Mouse (Mus musculus): ENCODE measurements around the gene Cldn19. TPM values are rescaled to one million over a fixed set of nuclear protein-coding genes. Genes with fewer than 3 reads are reported as not detected.

Cldn19 gene
- polyA plus RNA-seq, 1 experiment from 2014 or later: not detected

GRCm38 (mm10) chr4:119291921-119292320 is 36.7 kb downstream of the Cldn19 start:
- H3K4me1 ChIP-seq (ENCODE audit: control insufficient read depth, low read depth, low read length): peaks cover 34% of the 10 kb centered on the region
- no peak for ATAC-seq (ENCODE audit: low read depth)
- H3K4me3 ChIP-seq (ENCODE audit: low read depth, low read length): peak overlapping the region; percentile 81
- no peak overlapping the region; the same call in 1 of the 2 replicates for H3K27ac ChIP-seq (ENCODE audit: low read length)
- H3K9me3 ChIP-seq (replicated peaks; ENCODE audit: control insufficient read depth, low read length): no peaks in the 10 kb centered on the region
- WGBS (ENCODE audit: insufficient replicate concordance): 79% methylated on average over 1 of the region's 1 CpGs
- H3K9ac ChIP-seq (ENCODE audit: low read depth, low read length): peak overlapping the region; percentile 81; the same call in 1 of the 2 replicates
- H3K4me2 ChIP-seq (ENCODE audit: low read depth, low read length): peak overlapping the region; percentile 79
- H3K36me3 ChIP-seq (ENCODE audit: control insufficient read depth, insufficient read depth): peaks cover 9% of the 10 kb centered on the region
- no peaks in the 10 kb centered on the region for H3K27me3 ChIP-seq (ENCODE audit: control insufficient read depth, insufficient read depth, low read depth, low read length)

DNA sequence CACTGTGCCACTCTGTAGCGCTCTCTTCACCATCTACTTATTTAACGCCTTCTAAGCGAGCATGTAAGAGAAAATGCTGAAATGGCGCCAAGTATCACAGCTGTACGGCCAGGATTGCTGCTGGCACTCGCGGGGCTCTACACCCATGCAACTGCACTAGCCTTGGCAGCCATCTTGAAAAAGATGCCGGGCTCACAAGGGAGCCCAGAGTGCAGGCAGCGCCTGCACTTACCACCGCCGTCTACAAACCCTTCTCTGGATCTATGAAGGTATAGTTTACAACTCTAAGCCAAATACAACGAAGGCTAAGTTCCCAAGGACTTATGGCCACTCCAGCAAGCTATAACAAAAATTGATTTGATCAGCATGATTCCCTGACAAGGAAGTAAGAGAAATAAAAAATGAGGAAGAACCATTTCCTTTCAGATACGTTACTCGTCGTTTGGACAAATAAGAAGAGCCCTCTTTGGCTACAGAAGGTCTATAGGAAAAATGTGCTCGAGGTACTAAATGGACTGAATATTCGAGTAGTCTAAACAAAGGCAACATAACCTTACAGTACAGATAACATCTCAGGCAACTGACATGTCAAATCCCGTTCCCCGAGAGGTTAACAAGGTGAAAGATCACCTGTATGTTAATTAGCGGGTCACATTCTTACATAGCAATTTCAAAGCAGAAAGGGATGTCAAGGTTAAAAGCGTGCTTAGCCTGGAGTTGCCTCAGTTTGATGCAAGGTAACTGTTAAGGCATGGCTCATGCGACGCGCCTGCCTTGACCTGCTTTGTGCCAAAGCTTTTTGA is 37.8 kb downstream of the Cldn19 start:
- Histone ChIP-seq H3K4me2 (ENCODE audit: low read depth, low read length) (peak overlapping the region; percentile 79), H3K4me1 (ENCODE audit: control insufficient read depth, low read depth, low read length) (peaks cover 26% of the 10 kb centered on the region), H3K4me3 (ENCODE audit: low read depth, low read length) (peak overlapping the region; percentile 81), H3K36me3 (ENCODE audit: control insufficient read depth, insufficient read depth) (peaks cover 7% of the 10 kb centered on the region), H3K9me3 (replicated peaks; ENCODE audit: control insufficient read depth, low read length) (no peaks in the 10 kb centered on the region), H3K27me3 (ENCODE audit: control insufficient read depth, insufficient read depth, low read depth, low read length) (no peaks in the 10 kb centered on the region), H3K27ac (ENCODE audit: low read length) (peak overlapping the region; percentile 72), H3K9ac (ENCODE audit: low read depth, low read length) (peak overlapping the region; percentile 81)
- under 1% methylated on average over 24 of the region's 24 CpGs for WGBS (ENCODE audit: insufficient replicate concordance)
- no peak for ATAC-seq (ENCODE audit: low read depth)

- H3K4me1 ChIP-seq (ENCODE audit: control insufficient read depth, low read depth, low read length): peaks cover 26% of the 10 kb centered on the region
- peak overlapping the region; percentile 79 for H3K4me2 ChIP-seq (ENCODE audit: low read depth, low read length)
- peak; percentile 19 for ATAC-seq (ENCODE audit: low read depth)
- H3K27ac ChIP-seq (ENCODE audit: low read length): peak overlapping the region; percentile 72
- no peaks in the 10 kb centered on the region for H3K27me3 ChIP-seq (ENCODE audit: control insufficient read depth, insufficient read depth, low read depth, low read length)
- WGBS (ENCODE audit: insufficient replicate concordance): 0% methylated on average over 43 of the region's 80 CpGs
- no peaks in the 10 kb centered on the region for H3K9me3 ChIP-seq (replicated peaks; ENCODE audit: control insufficient read depth, low read length)
- peak overlapping the region; percentile 81 for H3K4me3 ChIP-seq (ENCODE audit: low read depth, low read length)
- peaks cover 7% of the 10 kb centered on the region for H3K36me3 ChIP-seq (ENCODE audit: control insufficient read depth, insufficient read depth)
- H3K9ac ChIP-seq (ENCODE audit: low read depth, low read length): peak overlapping the region; percentile 81
Observed at GRCm38 (mm10) chr4:119293574-119294258, 38.5 kb downstream of the Cldn19 start.

DNA sequence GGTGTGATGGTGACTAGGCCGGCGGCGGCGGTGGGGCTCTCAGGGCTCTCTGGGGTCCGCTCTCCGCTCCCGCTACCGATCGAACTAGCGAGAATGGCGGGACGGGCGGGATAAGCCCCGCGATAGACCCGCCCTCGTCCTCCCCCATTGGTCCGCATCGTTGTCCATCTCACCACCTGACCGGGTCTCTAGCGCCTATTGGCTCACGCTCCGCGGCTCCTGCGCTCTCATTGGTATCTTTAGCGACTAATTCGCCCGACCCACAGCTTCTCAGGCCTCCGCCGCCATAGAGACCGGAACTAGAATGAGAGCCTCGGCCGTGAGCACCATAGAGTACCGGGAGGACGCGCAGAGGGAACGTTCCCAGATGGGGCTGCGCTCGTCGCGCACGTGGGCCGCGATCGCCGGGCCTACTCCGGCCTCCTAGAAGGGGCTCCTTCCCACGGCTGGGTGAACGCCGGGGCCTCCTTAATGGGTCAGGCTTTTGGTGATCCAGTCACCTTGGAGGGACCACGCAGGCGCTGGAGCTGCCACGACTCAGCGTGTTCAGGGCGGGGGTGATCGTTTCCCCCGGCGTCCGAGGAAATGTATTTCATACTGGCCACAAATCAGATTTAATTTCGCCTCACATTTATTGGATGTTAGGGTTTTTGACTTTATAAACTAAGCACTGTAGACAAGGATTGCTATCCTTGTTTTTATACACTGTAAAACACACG is 39.4 kb downstream of the Cldn19 start, which contains the start of gene Ybx1:
TSS of gene Ybx1 (minus strand) at position 190 of the 719 bp plus-strand sequence.
- WGBS (ENCODE audit: insufficient replicate concordance): under 1% methylated on average over 61 of the region's 61 CpGs
- H3K27ac ChIP-seq (ENCODE audit: low read length): peak within 1 kb of the TSS; percentile 76
- ATAC-seq (ENCODE audit: low read depth): peak; percentile 98
- no peaks in the 10 kb centered on the region for H3K27me3 ChIP-seq (ENCODE audit: control insufficient read depth, insufficient read depth, low read depth, low read length)
- H3K4me3 ChIP-seq (ENCODE audit: low read depth, low read length): peak within 1 kb of the TSS; percentile 81
- H3K9ac ChIP-seq (ENCODE audit: low read depth, low read length): peak within 1 kb of the TSS; percentile 81
- H3K36me3 ChIP-seq (ENCODE audit: control insufficient read depth, insufficient read depth): peaks cover 5% of the 10 kb centered on the region
- peak within 1 kb of the TSS; percentile 83 for H3K4me2 ChIP-seq (ENCODE audit: low read depth, low read length)
- H3K9me3 ChIP-seq (replicated peaks; ENCODE audit: control insufficient read depth, low read length): no peaks in the 10 kb centered on the region
- H3K4me1 ChIP-seq (ENCODE audit: control insufficient read depth, low read depth, low read length): peaks cover 26% of the 10 kb centered on the region

DNA sequence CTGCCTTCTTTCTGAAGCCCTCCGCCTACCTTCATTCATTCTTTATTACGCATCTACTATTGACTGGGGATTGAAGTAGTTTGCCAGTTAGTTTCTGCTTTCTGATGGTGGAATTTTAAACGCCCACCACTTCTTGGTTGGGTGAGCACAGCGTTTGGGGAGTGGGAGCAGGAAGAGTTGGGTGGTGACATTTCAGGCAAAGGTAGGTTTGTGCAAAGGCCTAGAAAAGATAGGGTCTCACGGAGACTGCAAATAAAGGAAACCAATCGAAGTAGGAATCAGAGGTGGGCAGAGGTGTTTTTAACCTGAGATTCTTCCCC is 39.9 kb downstream of the Cldn19 start:
- WGBS (ENCODE audit: insufficient replicate concordance): 3% methylated on average over 6 of the region's 6 CpGs
- Histone ChIP-seq H3K4me3 (ENCODE audit: low read depth, low read length) (peak overlapping the region; percentile 81), H3K9me3 (replicated peaks; ENCODE audit: control insufficient read depth, low read length) (no peaks in the 10 kb centered on the region), H3K4me2 (ENCODE audit: low read depth, low read length) (peak overlapping the region; percentile 83), H3K27me3 (ENCODE audit: control insufficient read depth, insufficient read depth, low read depth, low read length) (no peaks in the 10 kb centered on the region), H3K36me3 (ENCODE audit: control insufficient read depth, insufficient read depth) (peaks cover 5% of the 10 kb centered on the region), H3K4me1 (ENCODE audit: control insufficient read depth, low read depth, low read length) (peaks cover 26% of the 10 kb centered on the region), H3K9ac (ENCODE audit: low read depth, low read length) (peak overlapping the region; percentile 80), H3K27ac (ENCODE audit: low read length) (no peak overlapping the region; the same call in 1 of the 2 replicates)
- no peak for ATAC-seq (ENCODE audit: low read depth)

DNA sequence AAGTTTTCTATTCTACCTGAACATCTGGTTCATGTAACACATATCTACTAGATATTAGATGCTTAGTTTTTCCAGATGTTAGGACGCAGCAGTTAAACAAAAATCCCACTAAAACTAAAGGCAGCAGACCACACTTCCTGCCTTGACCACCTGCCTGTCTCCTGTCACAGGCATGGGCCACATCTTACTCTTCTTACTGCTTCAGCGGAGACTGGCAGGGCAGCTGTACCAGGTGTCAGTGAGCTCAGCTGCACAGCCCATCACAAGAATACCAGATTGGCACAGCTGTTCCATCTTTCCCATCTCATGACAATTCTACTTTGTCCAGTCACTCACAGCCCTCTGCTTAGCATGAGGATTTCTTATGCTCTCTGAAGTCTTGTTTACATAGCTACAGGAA is 42.1 kb downstream of the Cldn19 start:
- Histone ChIP-seq H3K27ac (ENCODE audit: low read length) (no peak overlapping the region), H3K4me3 (ENCODE audit: low read depth, low read length) (no peak overlapping the region), H3K27me3 (ENCODE audit: control insufficient read depth, insufficient read depth, low read depth, low read length) (no peaks in the 10 kb centered on the region), H3K9me3 (replicated peaks; ENCODE audit: control insufficient read depth, low read length) (no peaks in the 10 kb centered on the region), H3K9ac (ENCODE audit: low read depth, low read length) (no peak overlapping the region), H3K4me1 (ENCODE audit: control insufficient read depth, low read depth, low read length) (peaks cover 15% of the 10 kb centered on the region), H3K4me2 (ENCODE audit: low read depth, low read length) (no peak overlapping the region), H3K36me3 (ENCODE audit: control insufficient read depth, insufficient read depth) (no peaks in the 10 kb centered on the region)
- WGBS (ENCODE audit: insufficient replicate concordance): 60% methylated on average over 2 of the region's 2 CpGs
- ATAC-seq (ENCODE audit: low read depth): no peak

DNA sequence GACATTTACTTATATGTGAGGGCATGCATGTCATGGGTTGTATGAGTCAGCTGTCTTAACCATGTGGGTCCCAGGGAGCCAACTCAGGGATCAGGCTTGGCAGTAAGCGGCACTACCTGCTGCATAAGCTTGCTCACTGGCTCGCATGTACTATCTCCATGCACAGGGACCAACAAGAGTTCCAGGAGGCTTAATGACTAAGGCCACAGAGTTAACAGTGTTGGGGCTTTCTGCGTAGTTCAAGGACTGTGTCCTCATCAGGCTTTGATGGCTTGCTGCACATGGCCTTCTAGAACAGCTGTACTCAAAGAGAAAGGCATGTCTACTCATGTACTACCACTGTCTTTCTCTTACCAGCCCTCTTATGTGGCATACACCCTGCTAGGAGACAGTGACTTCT is 45.5 kb downstream of the Cldn19 start:
- 78% methylated on average over 3 of the region's 3 CpGs for WGBS (ENCODE audit: insufficient replicate concordance)

GRCm38 (mm10) chr4:119301777-119302176 is 46.6 kb downstream of the Cldn19 start:
- Histone ChIP-seq H3K4me2 (ENCODE audit: low read depth, low read length) (no peak overlapping the region), H3K27me3 (ENCODE audit: control insufficient read depth, insufficient read depth, low read depth, low read length) (no peaks in the 10 kb centered on the region), H3K4me1 (ENCODE audit: control insufficient read depth, low read depth, low read length) (no peaks in the 10 kb centered on the region), H3K4me3 (ENCODE audit: low read depth, low read length) (no peak overlapping the region), H3K9me3 (replicated peaks; ENCODE audit: control insufficient read depth, low read length) (no peaks in the 10 kb centered on the region), H3K27ac (ENCODE audit: low read length) (no peak overlapping the region), H3K9ac (ENCODE audit: low read depth, low read length) (no peak overlapping the region), H3K36me3 (ENCODE audit: control insufficient read depth, insufficient read depth) (no peaks in the 10 kb centered on the region)
- no peak for ATAC-seq (ENCODE audit: low read depth)
- 70% methylated on average over 3 of the region's 3 CpGs for whole genome bisulfite sequencing (ENCODE audit: insufficient replicate concordance)

More for the DNA sequence above, 45.5 kb downstream of the Cldn19 start:
- Histone ChIP-seq H3K27ac (ENCODE audit: low read length) (no peak overlapping the region), H3K36me3 (ENCODE audit: control insufficient read depth, insufficient read depth) (no peaks in the 10 kb centered on the region), H3K9me3 (replicated peaks; ENCODE audit: control insufficient read depth, low read length) (no peaks in the 10 kb centered on the region), H3K4me2 (ENCODE audit: low read depth, low read length) (no peak overlapping the region), H3K9ac (ENCODE audit: low read depth, low read length) (no peak overlapping the region), H3K4me3 (ENCODE audit: low read depth, low read length) (no peak overlapping the region), H3K4me1 (ENCODE audit: control insufficient read depth, low read depth, low read length) (no peaks in the 10 kb centered on the region), H3K27me3 (ENCODE audit: control insufficient read depth, insufficient read depth, low read depth, low read length) (no peaks in the 10 kb centered on the region)
- no peak for ATAC-seq (ENCODE audit: low read depth)
